Mouse (Mus musculus): Measurements from ENCODE around the gene 1700009N14Rik.

- no peak for TF ChIP-seq CHD2 (IDR thresholded peaks at IDR 0.05; ENCODE audit: low read length)
- TF ChIP-seq EP300 (IDR thresholded peaks at IDR 0.05; ENCODE audit: low read depth in 1 of 2, low read length in 2 of 2): no peak
- TF ChIP-seq CTCF (IDR thresholded peaks at IDR 0.05 in 2 of 3, conservative IDR thresholded peaks at IDR 0.05 in 1 of 3; ENCODE audit: control insufficient read depth in 1 of 3, insufficient read depth in 1 of 3, low read depth in 2 of 3, low read length in 3 of 3, poor library complexity in 1 of 3, severe bottlenecking in 1 of 3): no peak
- TF ChIP-seq USF1 (IDR thresholded peaks at IDR 0.05; ENCODE audit: low read depth, low read length): no peak
- no peak for TF ChIP-seq ZMIZ1 (IDR thresholded peaks at IDR 0.05; ENCODE audit: low read depth, low read length)
- TF ChIP-seq MAZ (IDR thresholded peaks at IDR 0.05; ENCODE audit: low read depth, low read length): no peak
- TF ChIP-seq TBP (IDR thresholded peaks at IDR 0.05; ENCODE audit: low read depth, low read length): no peak
- TF ChIP-seq POLR2A (IDR thresholded peaks at IDR 0.05; ENCODE audit: control insufficient read depth in 1 of 2, insufficient read depth in 1 of 2, low read depth in 1 of 2, low read length in 2 of 2, poor library complexity in 1 of 2): no peak
These were observed 24.2 kb downstream of the 1700009N14Rik start for GRCm38 (mm10) chr4:39474291-39474690.

Measured in MEL (cell line).